Mouse (Mus musculus) ovary, postnatal 10 days (tissue): ENCODE results near the gene Tox2.

Experiments
- DNase-seq: peaks from one replicate; pipeline ENCODE4 v3.0.0; 2022; ENCODE audit warnings: low spot score

Gene Tox2

GRCm38 (mm10) chr2:163202884-163203634 is at the start of gene Tox2:
Tox2 (plus strand) TSS chr2:163203125.
- no peak for DNase-seq

GRCm38 (mm10) chr2:163154673-163155072 is 48.3 kb upstream of the Tox2 start:
- DNase-seq, result no peak

GRCm38 (mm10) chr2:163158979-163159378 is 43.9 kb upstream of the Tox2 start:
- no peak for DNase-seq

- DNase-seq, result no peak
Measured at GRCm38 (mm10) chr2:163164461-163164990, 38.4 kb upstream of the Tox2 start.

GRCm38 (mm10) chr2:163166067-163166805 is 36.7 kb upstream of the Tox2 start:
- DNase-seq, result no peak

GRCm38 (mm10) chr2:163171891-163172290 is 31.0 kb upstream of the Tox2 start:
- no peak for DNase-seq

GRCm38 (mm10) chr2:163174066-163174465 is 28.9 kb upstream of the Tox2 start:
- no peak for DNase-seq

- DNase-seq, result no peak
Measured at GRCm38 (mm10) chr2:163175831-163176230, 27.1 kb upstream of the Tox2 start.

- DNase-seq, result no peak
Measured at GRCm38 (mm10) chr2:163176502-163176901, 26.4 kb upstream of the Tox2 start.

GRCm38 (mm10) chr2:163187552-163187951 is 15.4 kb upstream of the Tox2 start:
- no peak for DNase-seq

- DNase-seq, result no peak
Measured at GRCm38 (mm10) chr2:163189596-163189995, 13.3 kb upstream of the Tox2 start.

- no peak for DNase-seq
Measured at GRCm38 (mm10) chr2:163190004-163190441, 12.9 kb upstream of the Tox2 start.

GRCm38 (mm10) chr2:163192485-163192884 is 10.4 kb upstream of the Tox2 start:
- DNase-seq, result no peak

- DNase-seq, result no peak
Measured at GRCm38 (mm10) chr2:163194015-163194414, 8.9 kb upstream of the Tox2 start.

GRCm38 (mm10) chr2:163194543-163194942 is 8.4 kb upstream of the Tox2 start:
- DNase-seq, result no peak

GRCm38 (mm10) chr2:163195106-163195833 is 7.7 kb upstream of the Tox2 start:
- no peak for DNase-seq

GRCm38 (mm10) chr2:163195834-163196145 is 7.1 kb upstream of the Tox2 start:
- no peak for DNase-seq

- no peak for DNase-seq
Measured at GRCm38 (mm10) chr2:163201897-163202296, 1.0 kb upstream of the Tox2 start.

GRCm38 (mm10) chr2:163202553-163202883 is 407 bp upstream of the Tox2 start:
- DNase-seq, result no peak

GRCm38 (mm10) chr2:163203635-163204547 is 966 bp downstream of the Tox2 start:
- DNase-seq, result no peak

GRCm38 (mm10) chr2:163204548-163205261 is 1.8 kb downstream of the Tox2 start:
- DNase-seq, result no peak
